Mouse (Mus musculus) liver, postnatal 0 days (tissue): Measurements from ENCODE around the gene Ubr4. TPM values are rescaled to one million over a fixed set of nuclear protein-coding genes. Genes with fewer than 3 reads are reported as not detected.
"Not testable (repeated sequence)": the region's sequence is repeated elsewhere in the genome, so short reads cannot be mapped to it uniquely, and the experiment has no call there.

Experiments used
- ATAC-seq: fragments of 200-750 bp; cut with Nextera tagmentation; 2 replicates; pipeline ENCODE4 v1.8.0; 2017; ENCODE audit warnings: mild to moderate bottlenecking, moderate library complexity
- DNase-seq: peaks from one replicate; pipeline ENCODE4 v3.0.0-alpha.2; 2016
- H3K27ac ChIP-seq: fragments of 300-500 bp; sonication (generic); 2 replicates; pipeline ENCODE4 v1.5.1; 2014; ENCODE audit warnings: antibody characterized with exemption, moderate library complexity, mild to moderate bottlenecking, low read depth
- H3K27me3 ChIP-seq: fragments of 300-500 bp; sonication (generic); 2 replicates; pipeline ENCODE4 v1.6.1; 2014; ENCODE audit warnings: low read length, control low read depth, mixed read lengths; ENCODE audit not compliant: insufficient read depth
- H3K36me3 ChIP-seq: fragments of 300-500 bp; sonication (generic); replicated peaks from 2 replicates; pipeline ENCODE4 v1.6.1; 2014; ENCODE audit warnings: mild to moderate bottlenecking, control low read depth, low read length, moderate library complexity, mixed read lengths; ENCODE audit not compliant: insufficient read depth
- H3K4me1 ChIP-seq: fragments of 300-500 bp; sonication (generic); 2 replicates; pipeline ENCODE4 v1.6.1; 2014; ENCODE audit warnings: antibody characterized with exemption, mild to moderate bottlenecking, control low read depth; ENCODE audit not compliant: insufficient read depth
- H3K4me2 ChIP-seq: fragments of 300-500 bp; sonication (generic); 2 replicates; pipeline ENCODE4 v1.6.1; 2014; ENCODE audit warnings: low read depth, mild to moderate bottlenecking, low read length, moderate library complexity, mixed read lengths
- H3K4me3 ChIP-seq: fragments of 300-500 bp; sonication (generic); 2 replicates; pipeline ENCODE4 v1.5.1; 2014; ENCODE audit warnings: low read depth, low read length
- H3K9ac ChIP-seq: fragments of 300-500 bp; sonication (generic); replicated peaks from 2 replicates; pipeline ENCODE4 v1.6.1; 2014; ENCODE audit warnings: mild to moderate bottlenecking, moderate library complexity
- H3K9me3 ChIP-seq: fragments of 300-500 bp; sonication (generic); 2 replicates; pipeline ENCODE4 v1.6.1; 2016; ENCODE audit warnings: mild to moderate bottlenecking, control low read depth, low read length, mixed read lengths
- CTCF ChIP-seq: sonication (generic); IDR thresholded peaks from 2 replicates; pipeline ENCODE4 v1.5.1; 2016; ENCODE audit warnings: antibody characterized with exemption, low read depth
- EP300 ChIP-seq: IDR thresholded peaks from 2 replicates; pipeline ENCODE4 v1.6.1; 2016; ENCODE audit warnings: antibody characterized with exemption, low read depth, mild to moderate bottlenecking
- WGBS: fragments of 180-500 bp; shearing (Covaris S2); extraction: QIAGEN DNeasy Blood & Tissue Kit; methylation state at CpG from one replicate; pipeline ENCODE4 v1.1.7; 2014; ENCODE audit not compliant: insufficient replicate concordance; 5-methylcytosine and 5-hydroxymethylcytosine counted together
- polyA plus RNA-seq: library from polyadenylated mRNA; unstranded; fragments of >200 nt; fragmentation: Nextera tagmentation; extraction: Ambion mirVana; gene quantifications from 2 replicates; pipeline ENCODE4 v1.2.1, GENCODE M21; 2015

The Ubr4 gene
- polyA plus RNA-seq, 1 experiment from 2014 or later = 24.7 TPM

- WGBS = 15% methylated on average over 4 of the region's 4 CpGs
- TF ChIP-seq EP300 = no peak
- TF ChIP-seq CTCF = no peak
- peak overlapping the region; percentile 66 for H3K4me2 ChIP-seq
- H3K9ac ChIP-seq = peak overlapping the region; percentile 91
- H3K9me3 ChIP-seq = no peaks in the 10 kb centered on the region
- peak overlapping the region; percentile 100 for H3K4me3 ChIP-seq
- DNase-seq = no peak
- H3K4me1 ChIP-seq = peaks cover 28% of the 10 kb centered on the region
- H3K36me3 ChIP-seq = peaks cover 10% of the 10 kb centered on the region
- H3K27me3 ChIP-seq = no peaks in the 10 kb centered on the region
- ATAC-seq = no peak
- peak overlapping the region; percentile 97 for H3K27ac ChIP-seq
Measured at GRCm38 (mm10) chr4:139381452-139381845, 29.0 kb downstream of the Ubr4 start.

GRCm38 (mm10) chr4:139382231-139382630 lies 29.8 kb downstream of the Ubr4 start:
- no peaks in the 10 kb centered on the region for H3K27me3 ChIP-seq
- DNase-seq (no peak), ATAC-seq (no peak)
- TF ChIP-seq EP300 (no peak), CTCF (no peak)
- 28% methylated on average over 7 of the region's 7 CpGs for WGBS
- H3K4me3 ChIP-seq = peak overlapping the region; percentile 100
- peaks cover 32% of the 10 kb centered on the region for H3K4me1 ChIP-seq
- no peaks in the 10 kb centered on the region for H3K9me3 ChIP-seq
- H3K36me3 ChIP-seq = peaks cover 3% of the 10 kb centered on the region
- H3K27ac ChIP-seq = peak overlapping the region; percentile 97
- H3K9ac ChIP-seq = peak overlapping the region; percentile 91
- peak overlapping the region; percentile 66 for H3K4me2 ChIP-seq

GRCm38 (mm10) chr4:139385841-139386240 lies 33.4 kb downstream of the Ubr4 start:
- H3K4me2 ChIP-seq, H3K9ac ChIP-seq, H3K9me3 ChIP-seq, H3K36me3 ChIP-seq, H3K4me3 ChIP-seq, H3K27me3 ChIP-seq, DNase-seq, ATAC-seq: not testable (repeated sequence)
- 78% methylated on average over 5 of the region's 5 CpGs for WGBS
- H3K4me1 ChIP-seq = peaks cover 30% of the 10 kb centered on the region
- H3K27ac ChIP-seq = 0 out of 2 replicates have a peak overlapping the region, but pooled peaks have one; percentile 35

GRCm38 (mm10) chr4:139386869-139387319 lies 34.5 kb downstream of the Ubr4 start:
- Histone ChIP-seq H3K4me3 (no peak overlapping the region), H3K27me3 (no peaks in the 10 kb centered on the region), H3K9me3 (no peaks in the 10 kb centered on the region), H3K9ac (0 out of 2 replicates have a peak overlapping the region, but pooled peaks have one; percentile 18), H3K36me3 (peaks cover 20% of the 10 kb centered on the region), H3K4me1 (peaks cover 29% of the 10 kb centered on the region), H3K27ac (peak overlapping the region; percentile 74), H3K4me2 (peak overlapping the region; percentile 52)
- 62% methylated on average over 6 of the region's 6 CpGs for WGBS
- peak; percentile 18; the same call in 1 of the 2 replicates for TF ChIP-seq EP300
- TF ChIP-seq CTCF = no peak
- peak; percentile 79 for ATAC-seq
- DNase-seq = peak; percentile 31

- TF ChIP-seq CTCF (no peak), EP300 (no peak)
- ATAC-seq (peak; percentile 64), DNase-seq (no peak)
- Histone ChIP-seq H3K27me3 (no peaks in the 10 kb centered on the region), H3K9me3 (no peaks in the 10 kb centered on the region), H3K4me1 (peaks cover 13% of the 10 kb centered on the region), H3K4me3 (no peak overlapping the region), H3K9ac (no peak overlapping the region), H3K4me2 (no peak overlapping the region), H3K27ac (peak overlapping the region; percentile 71; the same call in 1 of the 2 replicates), H3K36me3 (peaks cover 44% of the 10 kb centered on the region)
- WGBS = 85% methylated on average over 4 of the region's 4 CpGs
Measured at GRCm38 (mm10) chr4:139389557-139389956, 37.1 kb downstream of the Ubr4 start.

GRCm38 (mm10) chr4:139395431-139395830 lies 43.0 kb downstream of the Ubr4 start:
- no peaks in the 10 kb centered on the region for H3K9me3 ChIP-seq
- DNase-seq (no peak), ATAC-seq (peak; percentile 72)
- TF ChIP-seq CTCF (no peak), EP300 (no peak)
- 39% methylated on average over 2 of the region's 2 CpGs for WGBS
- H3K27ac ChIP-seq = no peak overlapping the region
- no peak overlapping the region for H3K4me2 ChIP-seq
- peaks cover 90% of the 10 kb centered on the region for H3K36me3 ChIP-seq
- no peaks in the 10 kb centered on the region for H3K27me3 ChIP-seq
- no peak overlapping the region for H3K4me3 ChIP-seq
- no peak overlapping the region for H3K9ac ChIP-seq
- H3K4me1 ChIP-seq = no peaks in the 10 kb centered on the region
